Mouse (Mus musculus) hindbrain, embryonic 13.5 days (tissue): ENCODE measurements around the gene Dchs2. TPM values are rescaled to one million over a fixed set of nuclear protein-coding genes. Genes with fewer than 3 reads are reported as not detected.

Source experiments
- ATAC-seq: fragments of 200-750 bp; cut with Nextera tagmentation; 2 replicates; pipeline ENCODE4 v1.8.0; 2017; ENCODE audit warnings: moderate TSS enrichment; ENCODE audit not compliant: low FRiP score
- H3K27ac ChIP-seq: fragments of 300-500 bp; sonication (generic); 2 replicates; pipeline ENCODE4 v1.5.1; 2015; ENCODE audit warnings: inconsistent platforms, mild to moderate bottlenecking, moderate library complexity
- H3K27me3 ChIP-seq: fragments of 300-500 bp; sonication (generic); 2 replicates; pipeline ENCODE4 v1.6.1; 2015; ENCODE audit warnings: mild to moderate bottlenecking, inconsistent platforms
- H3K36me3 ChIP-seq: fragments of 300-500 bp; sonication (generic); 2 replicates; pipeline ENCODE4 v1.6.1; 2015; ENCODE audit warnings: mild to moderate bottlenecking, inconsistent platforms
- H3K4me1 ChIP-seq: fragments of 300-500 bp; sonication (generic); replicated peaks from 2 replicates; pipeline ENCODE4 v1.6.1; 2015; ENCODE audit warnings: inconsistent platforms
- H3K4me2 ChIP-seq: fragments of 300-500 bp; sonication (generic); 2 replicates; pipeline ENCODE4 v1.6.1; 2015; ENCODE audit warnings: inconsistent platforms, mild to moderate bottlenecking, moderate library complexity
- H3K4me3 ChIP-seq: fragments of 300-500 bp; sonication (generic); 2 replicates; pipeline ENCODE4 v1.5.1; 2015; ENCODE audit warnings: mild to moderate bottlenecking, inconsistent platforms
- H3K9ac ChIP-seq: fragments of 300-500 bp; sonication (generic); 2 replicates; pipeline ENCODE4 v1.6.1; 2015; ENCODE audit warnings: mild to moderate bottlenecking, inconsistent platforms
- H3K9me3 ChIP-seq: fragments of 300-500 bp; sonication (generic); 2 replicates; pipeline ENCODE4 v1.6.1; 2016; ENCODE audit warnings: inconsistent platforms
- WGBS: fragments of 180-500 bp; shearing (Covaris S2); methylation state at CpG from one replicate; pipeline ENCODE4 v1.1.7; 2015; 5-methylcytosine and 5-hydroxymethylcytosine counted together
- polyA plus RNA-seq: library from polyadenylated mRNA; unstranded; fragments of >200 nt; fragmentation: Nextera tagmentation; extraction: Ambion mirVana; gene quantifications from 2 replicates; pipeline ENCODE4 v1.2.1, GENCODE M21; 2015

Gene Dchs2
- polyA plus RNA-seq, 1 experiment from 2014 or later, result 0.87 TPM

DNA sequence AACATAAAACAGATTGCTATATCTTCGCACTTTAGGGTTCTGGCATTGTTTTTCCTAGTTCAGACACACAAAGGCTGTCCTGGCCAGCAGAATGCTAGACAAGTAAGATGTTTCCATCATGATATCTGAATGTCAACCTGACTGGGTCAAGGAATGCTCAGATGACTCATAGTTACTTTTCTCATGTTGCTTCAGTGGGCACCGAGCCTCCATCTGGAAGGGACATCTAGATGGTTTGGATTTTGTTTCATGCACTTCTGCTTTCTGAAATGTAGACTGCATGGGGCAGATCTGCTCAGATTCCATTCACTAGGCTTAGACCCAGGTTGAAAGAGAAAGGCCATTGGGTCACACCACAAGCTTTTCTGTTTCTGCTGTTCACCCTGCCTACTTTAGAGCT is 242.1 kb downstream of the Dchs2 start:
- Histone ChIP-seq H3K36me3 (no peaks in the 10 kb centered on the region), H3K4me3 (no peak overlapping the region), H3K4me1 (no peaks in the 10 kb centered on the region), H3K9me3 (no peaks in the 10 kb centered on the region), H3K9ac (no peak overlapping the region), H3K27ac (no peak overlapping the region), H3K4me2 (no peak overlapping the region), H3K27me3 (no peaks in the 10 kb centered on the region)
- 94% methylated on average over 2 of the region's 2 CpGs for WGBS
- no peak for ATAC-seq

DNA sequence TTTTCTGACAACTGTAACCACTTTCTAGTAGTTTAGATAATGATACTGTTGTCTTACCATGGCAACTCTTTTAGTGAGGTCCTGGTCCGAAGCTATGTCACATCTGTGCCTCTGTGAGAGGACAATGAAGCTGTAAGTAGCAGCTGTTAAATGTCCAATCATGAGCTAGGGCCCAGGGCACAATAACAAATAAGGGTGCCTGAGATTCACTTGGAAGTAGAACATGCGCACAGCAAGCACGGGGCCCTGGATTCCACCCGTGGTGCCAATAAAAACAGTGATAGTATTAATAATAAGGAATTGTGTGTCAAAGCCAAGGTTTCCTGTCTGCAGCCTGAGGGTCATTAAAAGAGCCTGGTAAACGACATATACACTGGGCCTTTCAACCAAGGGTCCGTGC is 246.6 kb downstream of the Dchs2 start:
- no peaks in the 10 kb centered on the region for H3K27me3 ChIP-seq
- H3K4me2 ChIP-seq, result no peak overlapping the region
- no peaks in the 10 kb centered on the region for H3K36me3 ChIP-seq
- no peaks in the 10 kb centered on the region for H3K4me1 ChIP-seq
- no peak overlapping the region for H3K4me3 ChIP-seq
- H3K27ac ChIP-seq, result no peak overlapping the region
- H3K9me3 ChIP-seq, result no peaks in the 10 kb centered on the region
- no peak for ATAC-seq
- H3K9ac ChIP-seq, result no peak overlapping the region
- 71% methylated on average over 6 of the region's 6 CpGs for WGBS

DNA sequence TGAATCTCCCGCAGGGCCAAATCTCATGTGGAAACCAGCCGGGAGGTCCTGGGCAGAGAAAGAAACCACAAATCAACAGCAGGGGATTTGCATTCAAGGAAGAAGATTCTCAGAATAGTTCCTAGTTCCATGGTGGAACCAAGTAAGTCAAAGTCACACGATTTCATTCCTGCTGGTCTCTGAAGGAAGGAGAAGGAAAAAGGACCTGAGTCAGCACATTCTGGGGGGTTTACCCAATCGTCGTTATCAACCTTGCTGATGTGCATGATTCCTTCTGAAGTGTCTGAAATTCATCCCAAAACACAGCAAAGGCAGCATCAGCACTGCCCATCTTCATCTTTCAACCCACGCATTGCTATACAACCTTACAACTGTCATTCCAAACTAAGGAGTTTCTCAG is 249.1 kb downstream of the Dchs2 start:
- H3K9ac ChIP-seq, result no peak overlapping the region
- no peak for ATAC-seq
- no peak overlapping the region for H3K27ac ChIP-seq

More for the DNA sequence above, 249.1 kb downstream of the Dchs2 start:
- 93% methylated on average over 6 of the region's 6 CpGs for WGBS
- no peaks in the 10 kb centered on the region for H3K9me3 ChIP-seq
- H3K4me1 ChIP-seq, result no peaks in the 10 kb centered on the region
- H3K4me2 ChIP-seq, result no peak overlapping the region
- H3K36me3 ChIP-seq, result no peaks in the 10 kb centered on the region
- no peaks in the 10 kb centered on the region for H3K27me3 ChIP-seq
- H3K4me3 ChIP-seq, result no peak overlapping the region

Other genes starting within 250 kb of the Dchs2 start
- gene Lrat, start 224.0 kb upstream of the Dchs2 start, polyA plus RNA-seq, result 0.05 and 0.13 TPM in 2 replicates
- gene Fgg, start 120.2 kb upstream of the Dchs2 start, polyA plus RNA-seq, result 0.71 TPM in 1 of 2 replicates, not detected in the other
- gene Fga, start 101.9 kb upstream of the Dchs2 start, polyA plus RNA-seq, result 0.16 TPM in 1 of 2 replicates, not detected in the other
- 0.06 TPM in 1 of 2 replicates, not detected in the other for gene Fgb, start 78.1 kb upstream of the Dchs2 start, polyA plus RNA-seq
- gene Plrg1, start 72.4 kb upstream of the Dchs2 start, polyA plus RNA-seq, result 107 and 108 TPM in 2 replicates